Mouse (Mus musculus) gastrocnemius, adult 2 months (tissue): ENCODE results near the gene Gm5244. TPM values are rescaled to one million over a fixed set of nuclear protein-coding genes. Genes with fewer than 3 reads are reported as not detected.

Source experiments
- DNase-seq: peaks from one replicate; pipeline ENCODE4 v3.0.0; 2022
- H3K27ac ChIP-seq: fragments of 200-600 bp; 2 replicates; pipeline ENCODE4 v1.8.1; 2022; ENCODE audit warnings: mild to moderate bottlenecking
- H3K4me3 ChIP-seq: fragments of 200-600 bp; 2 replicates; pipeline ENCODE4 v1.8.1; 2022; ENCODE audit warnings: mild to moderate bottlenecking, moderate library complexity
- CTCF ChIP-seq: fragments of 200-600 bp; IDR thresholded peaks from 2 replicates; pipeline ENCODE4 v1.8.1; 2022; ENCODE audit warnings: antibody characterized with exemption, mild to moderate bottlenecking, moderate library complexity
- intact Hi-C: fragments of 180-260 bp; cut with DNase I; formaldehyde crosslinking; loops from one replicate; pipeline ENCODE4 v1.15.1; 2025
- long read RNA-seq, 2 experiments: library from polyadenylated mRNA; stranded (forward); transcript quantifications; one replicate each; pipeline ENCODE4 v2.0.0; 2021
- total RNA-seq, 2 experiments: library from RNA; stranded (reverse); gene quantifications; 2 replicates each; pipeline ENCODE4 v1.2.3; 2021

Gm5244 gene
- not detected for total RNA-seq
- long read RNA-seq, experiment 1, result 0 reads
- long read RNA-seq, experiment 2, result 0 reads

- Histone ChIP-seq H3K4me3 (no peak within 1 kb of the TSS), H3K27ac (no peak within 1 kb of the TSS)
- DNase-seq, result no peak
- TF ChIP-seq CTCF, result no peak
- intact Hi-C loops, result no loop called here
These were observed at the start of gene Gm5244 for GRCm38 (mm10) chr19:12846382-12846781. TSS of gene Gm5244 (plus strand) at chr19:12846682.

DNA sequence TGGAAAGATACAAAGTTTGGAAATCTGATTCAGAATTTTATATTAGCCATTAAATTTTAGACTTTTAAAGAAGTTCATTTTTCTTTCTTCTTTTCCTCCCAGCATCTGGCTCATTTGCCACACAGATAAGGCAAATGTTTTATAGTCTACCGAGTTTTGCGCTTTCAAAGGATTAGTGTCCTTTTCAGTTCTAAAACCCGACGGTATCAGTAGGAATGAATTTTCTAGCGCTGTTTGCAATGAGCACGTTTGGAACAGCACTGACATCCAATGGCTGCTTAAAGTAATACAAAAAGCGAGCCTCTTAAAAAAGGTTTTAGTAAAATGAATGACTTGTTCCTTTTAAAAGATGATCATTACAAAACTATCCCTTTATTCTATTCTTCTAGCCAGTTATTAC is 49.4 kb upstream of the Gm5244 start:
- intact Hi-C loops, result loop anchor here (5.0 to 10.0 kb wide), 3 partner anchors 75 to 785 kb away; partner anchors contain the start of gene Gm4952
- TF ChIP-seq CTCF, result peak; percentile 64
- peak overlapping the region; percentile 99 for H3K27ac ChIP-seq
- peak overlapping the region; percentile 97 for H3K4me3 ChIP-seq
- DNase-seq, result peak; percentile 21

- Histone ChIP-seq H3K4me3 (peak overlapping the region; percentile 43), H3K27ac (no peak overlapping the region)
- intact Hi-C loops, result loop anchor here (5.0 to 10.0 kb wide), 3 partner anchors 76 to 786 kb away; partner anchors contain the start of gene Gm4952
- no peak for DNase-seq
- TF ChIP-seq CTCF, result no peak
These were observed 48.1 kb upstream of the Gm5244 start for GRCm38 (mm10) chr19:12798404-12798803.

- Histone ChIP-seq H3K27ac (no peak overlapping the region; the same call in 1 of the 2 replicates), H3K4me3 (peak overlapping the region; percentile 43)
- DNase-seq, result no peak
- TF ChIP-seq CTCF, result no peak
- intact Hi-C loops, result loop anchor here (5.0 to 10.0 kb wide), 3 partner anchors 77 to 787 kb away; partner anchors contain the start of gene Gm4952
These were observed 47.4 kb upstream of the Gm5244 start for GRCm38 (mm10) chr19:12799081-12799480.

- no peak for TF ChIP-seq CTCF
- intact Hi-C loops, result no loop called here
- no peak overlapping the region for H3K4me3 ChIP-seq
- H3K27ac ChIP-seq, result no peak overlapping the region
- DNase-seq, result no peak
These were observed 45.9 kb upstream of the Gm5244 start for GRCm38 (mm10) chr19:12800621-12801020.

- intact Hi-C loops, result no loop called here
- DNase-seq, result no peak
- no peak for TF ChIP-seq CTCF
- Histone ChIP-seq H3K4me3 (no peak overlapping the region), H3K27ac (no peak overlapping the region)
These were observed 45.4 kb upstream of the Gm5244 start for GRCm38 (mm10) chr19:12801046-12801445.

DNA sequence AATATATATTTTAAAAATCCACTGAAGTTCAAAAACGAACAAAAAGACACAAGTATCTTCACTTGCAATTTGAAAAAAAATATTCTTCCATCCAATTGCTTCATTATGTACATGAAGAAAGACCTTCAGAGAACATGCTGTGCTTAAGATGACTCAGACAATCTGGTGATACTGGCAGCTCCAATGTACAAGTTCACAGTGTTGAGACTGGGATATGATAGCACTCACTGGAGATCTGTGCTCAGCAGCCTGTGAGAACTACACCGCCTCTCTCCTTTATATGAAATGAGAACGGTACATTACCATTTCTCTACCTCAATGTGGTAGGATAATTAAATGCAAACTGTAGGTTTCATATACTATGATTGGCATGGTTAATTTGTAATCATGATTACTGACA is 43.7 kb upstream of the Gm5244 start:
- no peak for DNase-seq
- H3K4me3 ChIP-seq, result no peak overlapping the region
- intact Hi-C loops, result no loop called here
- H3K27ac ChIP-seq, result no peak overlapping the region
- TF ChIP-seq CTCF, result no peak

DNA sequence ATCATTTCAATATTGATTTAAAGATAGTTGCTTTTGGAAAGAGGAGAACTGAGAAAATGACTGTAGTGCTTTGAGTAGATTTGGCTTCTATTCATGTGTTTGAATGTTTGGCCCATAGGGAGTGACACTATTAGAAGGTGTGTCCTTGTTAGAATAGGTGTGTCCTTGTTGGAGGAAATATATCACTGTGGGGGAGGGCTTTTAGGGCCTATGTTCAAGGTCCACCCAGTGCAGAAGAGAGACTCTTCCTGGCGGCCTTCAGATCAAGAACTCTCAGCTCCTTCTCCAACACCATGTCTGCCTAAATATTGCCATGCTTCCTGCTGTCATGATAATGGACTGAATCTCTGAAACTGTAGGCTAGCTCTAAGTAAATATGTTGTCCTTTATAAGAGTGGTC is 42.2 kb upstream of the Gm5244 start:
- TF ChIP-seq CTCF, result no peak
- intact Hi-C loops, result no loop called here
- DNase-seq, result no peak

DNA sequence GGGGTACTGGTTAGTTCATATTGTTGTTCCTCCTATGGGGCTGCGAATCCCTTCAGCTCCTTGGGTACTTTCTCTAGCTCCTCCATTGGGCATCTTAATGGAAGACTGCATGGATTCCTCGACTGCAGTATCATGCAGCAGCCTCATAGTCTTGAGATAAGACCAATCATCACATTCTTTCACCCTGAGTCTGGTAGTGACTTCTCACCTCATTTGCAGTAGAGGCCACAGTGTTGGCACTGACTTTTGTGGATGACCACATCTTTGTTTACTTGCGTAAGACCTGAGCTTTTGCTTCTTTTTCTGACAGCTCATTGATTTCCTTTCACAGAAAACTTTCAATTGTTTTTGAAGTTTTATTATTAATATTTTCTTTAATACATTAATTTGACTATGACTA is 40.8 kb upstream of the Gm5244 start:
- intact Hi-C loops, result no loop called here
- H3K27ac ChIP-seq, result no peak overlapping the region
- no peak for DNase-seq

More for the DNA sequence above, 42.2 kb upstream of the Gm5244 start:
- H3K27ac ChIP-seq, result no peak overlapping the region
- H3K4me3 ChIP-seq, result no peak overlapping the region

GRCm38 (mm10) chr19:12806214-12806613 is 40.3 kb upstream of the Gm5244 start:
- intact Hi-C loops, result no loop called here
- no peak for TF ChIP-seq CTCF
- no peak overlapping the region for H3K4me3 ChIP-seq

More for the DNA sequence above, 40.8 kb upstream of the Gm5244 start:
- TF ChIP-seq CTCF, result no peak
- no peak overlapping the region for H3K4me3 ChIP-seq

DNA sequence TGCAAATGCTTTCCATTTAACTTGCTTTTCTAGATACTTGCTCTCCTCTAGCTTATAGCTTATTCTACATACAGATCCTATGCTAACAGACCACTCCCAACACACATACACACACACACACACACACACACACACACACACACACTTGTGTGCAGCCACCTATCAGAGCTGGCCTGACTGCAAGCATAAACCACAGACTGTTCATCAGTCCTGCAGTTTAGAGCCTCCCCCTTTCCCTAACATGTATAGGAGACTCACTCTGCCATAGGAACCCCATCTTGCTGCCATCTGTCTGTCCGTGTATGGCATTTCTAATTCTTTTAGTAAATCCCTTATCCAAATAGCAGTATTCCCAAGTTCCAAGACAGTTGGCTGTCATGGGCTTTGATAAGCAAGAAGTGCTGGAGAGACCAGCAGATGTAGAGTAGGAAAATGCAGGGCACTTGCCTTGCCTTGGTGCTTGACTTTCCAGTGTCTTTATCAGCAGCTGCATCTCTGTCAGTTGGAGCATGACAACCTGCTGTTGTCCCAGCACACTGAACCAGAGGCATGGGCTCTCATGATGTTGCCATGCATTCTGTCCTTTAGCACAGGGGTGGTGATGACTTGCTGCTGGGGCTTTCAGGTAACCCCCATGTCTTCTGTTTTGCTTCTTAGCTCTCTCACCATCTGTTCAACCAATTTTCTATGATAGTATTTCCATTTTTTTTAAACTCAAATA is 33.7 kb upstream of the Gm5244 start:
- no peak for DNase-seq
- no peak for TF ChIP-seq CTCF
- H3K27ac ChIP-seq, result no peak overlapping the region
- intact Hi-C loops, result no loop called here
- H3K4me3 ChIP-seq, result no peak overlapping the region

More at GRCm38 (mm10) chr19:12806214-12806613, 40.3 kb upstream of the Gm5244 start:
- no peak overlapping the region for H3K27ac ChIP-seq
- DNase-seq, result no peak

DNA sequence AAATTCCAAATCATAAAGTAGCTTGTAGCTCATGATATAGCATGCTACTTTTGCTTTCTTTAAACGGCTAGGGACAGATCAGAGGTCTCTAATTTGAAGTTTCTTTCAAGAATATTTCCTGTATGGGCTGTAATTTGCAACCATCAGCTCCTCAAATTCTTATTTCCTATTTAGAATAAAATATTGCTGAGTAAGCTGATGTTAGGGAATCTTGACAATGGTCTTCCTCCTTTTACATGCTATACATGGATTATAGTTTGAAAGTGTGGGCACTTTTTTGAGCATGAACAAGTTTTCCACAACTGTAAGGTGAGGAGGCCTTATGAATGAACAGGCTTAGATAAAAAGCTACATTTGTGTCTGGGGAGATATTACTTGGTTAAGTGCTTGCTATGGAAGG is 32.6 kb upstream of the Gm5244 start:
- no peak for TF ChIP-seq CTCF
- intact Hi-C loops, result no loop called here
- DNase-seq, result no peak
- Histone ChIP-seq H3K27ac (no peak overlapping the region), H3K4me3 (no peak overlapping the region)

- intact Hi-C loops, result loop anchor here (5.0 kb wide), 1 partner anchor 56 kb away; no protein-coding TSS in a partner anchor
- Histone ChIP-seq H3K27ac (no peak overlapping the region), H3K4me3 (no peak overlapping the region)
- DNase-seq, result no peak
- no peak for TF ChIP-seq CTCF
These were observed 28.0 kb upstream of the Gm5244 start for GRCm38 (mm10) chr19:12818507-12818906.

- TF ChIP-seq CTCF, result peak; percentile 89
- Histone ChIP-seq H3K4me3 (no peak overlapping the region), H3K27ac (no peak overlapping the region)
- DNase-seq, result no peak
- intact Hi-C loops, result loop anchor here (1.0 kb wide), 1 partner anchor 302 kb away; no protein-coding TSS in a partner anchor
These were observed 26.1 kb upstream of the Gm5244 start for GRCm38 (mm10) chr19:12820383-12820782.
